Mouse (Mus musculus) MEL-GATA-1-ER (cell line): Measurements from ENCODE around the gene Cd5l.

Source experiments
- DNase-seq: peaks from one replicate; pipeline ENCODE4 v3.0.0-alpha.2; 2012; ENCODE audit warnings: low read depth; ENCODE audit errors: extremely low read depth

The Cd5l gene

DNA sequence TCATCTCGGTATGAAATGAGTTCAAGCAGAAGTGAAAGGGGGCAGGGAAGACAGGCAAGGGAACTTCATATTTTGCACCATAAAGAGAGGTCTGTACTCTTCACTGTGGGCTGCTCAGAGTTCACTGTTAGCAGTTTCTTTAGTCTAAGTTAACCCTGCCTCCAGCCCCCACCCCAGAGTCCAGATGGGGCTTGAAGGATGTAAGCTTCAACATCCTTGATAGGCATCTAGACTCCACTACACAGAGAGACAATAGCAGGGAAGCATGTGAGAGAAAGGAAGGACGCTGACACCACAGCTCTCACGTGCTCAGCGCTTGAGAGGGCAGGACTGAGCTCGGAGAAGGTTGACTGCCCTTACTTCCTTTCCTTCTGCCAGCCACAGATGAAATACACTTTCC is 43.6 kb downstream of the Cd5l start:
- DNase-seq, result no peak

- DNase-seq, result peak; percentile 61
These were observed 50.5 kb downstream of the Cd5l start for GRCm38 (mm10) chr3:87408171-87408570.

DNA sequence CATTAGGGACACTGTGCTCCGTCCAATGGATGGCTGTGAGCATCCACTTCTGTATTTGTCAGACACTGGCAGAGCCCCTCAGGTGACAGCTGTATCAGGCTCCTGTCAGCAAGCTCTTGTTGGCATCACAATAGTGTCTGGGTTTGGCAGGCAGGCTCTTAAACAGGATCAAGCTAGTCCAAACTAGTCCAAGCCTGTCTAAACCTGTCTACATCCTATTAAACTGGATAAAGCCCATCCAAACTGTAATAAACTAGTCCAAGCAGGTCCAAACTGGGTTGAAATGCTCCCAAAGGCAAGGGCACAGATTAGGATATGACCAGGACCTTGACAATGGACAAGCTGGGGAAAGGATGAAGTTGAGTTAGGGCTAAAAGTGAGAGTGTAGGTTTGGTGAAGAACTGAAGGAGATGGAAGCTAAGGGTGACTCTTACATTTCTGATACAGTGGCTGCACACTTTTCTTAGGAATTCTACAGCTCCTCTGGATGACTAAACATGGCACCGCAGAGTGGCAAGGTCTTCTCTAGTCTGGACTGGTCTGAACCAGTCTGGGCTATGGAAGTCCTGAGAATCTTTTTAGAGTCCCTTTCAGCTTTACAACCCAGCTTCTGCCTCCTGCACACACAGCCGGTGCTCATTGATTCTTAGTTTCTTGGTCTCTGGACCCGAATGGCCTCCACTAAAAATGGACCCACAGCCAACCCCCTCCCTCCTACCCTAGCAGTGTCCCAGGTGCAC is 51.7 kb downstream of the Cd5l start:
- no peak for DNase-seq

DNA sequence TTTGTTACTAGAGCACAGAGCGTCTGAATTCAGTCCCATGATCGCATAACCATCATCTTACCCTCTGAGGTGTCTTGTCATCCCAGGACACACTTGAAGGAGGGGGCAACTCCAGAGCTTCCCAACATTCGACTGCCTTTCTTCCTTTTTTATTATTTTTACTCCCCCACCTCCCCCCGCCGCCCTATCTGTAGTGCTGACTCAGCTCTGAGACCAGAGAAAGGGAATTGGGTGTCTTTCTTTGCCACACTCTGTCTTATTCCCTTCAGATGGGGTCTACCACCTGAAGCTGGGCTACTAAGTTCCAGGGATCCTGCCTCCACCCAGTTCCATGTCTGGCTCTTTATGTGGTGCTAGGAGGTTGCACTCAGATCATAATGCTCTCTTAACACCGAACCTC is 52.9 kb downstream of the Cd5l start:
- DNase-seq, result peak; percentile 35

DNA sequence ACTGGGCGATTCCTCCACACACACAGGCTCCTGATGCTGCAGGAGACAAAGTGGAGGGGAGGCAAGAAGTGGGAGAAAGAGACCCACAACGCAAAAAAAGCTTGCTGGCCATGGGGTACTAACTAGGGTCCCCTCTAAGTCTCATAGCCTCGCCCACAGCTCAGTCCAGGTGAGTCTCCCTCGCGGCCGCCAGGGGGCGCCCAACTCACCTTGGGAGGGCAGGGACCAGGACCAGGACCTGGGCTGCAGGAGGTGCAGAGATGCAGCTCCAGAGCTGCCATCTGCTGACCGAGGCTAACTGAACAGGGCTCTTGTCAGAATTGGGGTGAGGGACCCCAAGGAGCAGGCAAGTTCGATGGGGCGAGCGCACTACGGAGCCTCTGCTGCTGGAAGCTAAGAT is 53.5 kb downstream of the Cd5l start:
- DNase-seq, result peak; percentile 39

DNA sequence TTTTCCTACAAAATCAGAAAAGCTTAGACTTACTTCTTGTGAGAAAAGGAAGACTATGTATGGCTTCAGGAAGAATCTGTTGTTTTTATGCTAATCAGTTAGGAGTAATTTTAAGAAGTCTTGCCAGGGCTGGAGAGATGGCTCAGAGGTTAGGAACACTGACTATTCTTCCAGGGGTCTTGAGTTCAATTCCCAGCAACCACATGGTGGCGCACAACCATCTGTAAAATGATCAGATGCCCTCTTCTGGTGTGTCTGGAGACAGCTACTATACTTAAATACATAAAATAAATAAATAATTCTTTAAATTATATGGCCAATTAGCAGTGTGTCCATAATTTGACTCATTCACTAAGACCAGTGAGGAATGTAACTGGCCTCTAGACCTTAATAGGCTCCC is 63.0 kb downstream of the Cd5l start:
- no peak for DNase-seq
